Mouse (Mus musculus) heart, postnatal 0 days (tissue): Measurements from ENCODE around the gene Chrm3.

ENCODE experiments used
- CTCF ChIP-seq: IDR thresholded peaks from 2 replicates; pipeline ENCODE4 v1.5.1; 2016; ENCODE audit warnings: antibody characterized with exemption, control low read depth, low read depth
- EP300 ChIP-seq: IDR thresholded peaks from 2 replicates; pipeline ENCODE4 v1.6.1; 2016; ENCODE audit warnings: antibody characterized with exemption, low read depth

GRCm38 (mm10) chr13:9938798-9939485 lies 421.7 kb downstream of the Chrm3 start:
- TF ChIP-seq CTCF, result no peak
- no peak for TF ChIP-seq EP300
